Mouse (Mus musculus): Measurements from ENCODE around the gene Lrrk1. TPM values are rescaled to one million over a fixed set of nuclear protein-coding genes. Genes with fewer than 3 reads are reported as not detected.

Lrrk1 gene
- total RNA-seq, 2 experiments from 2014 or later, result 3.8 to 4.9 TPM

- no peak for DNase-seq (ENCODE audit: low spot score in 2 of 2)
- intact Hi-C loops (cut with DNase I), result no loop called here
Measured at GRCm38 (mm10) chr7:66238157-66238556, 150.0 kb downstream of the Lrrk1 start.

GRCm38 (mm10) chr7:66233947-66234516, 154.1 kb downstream of the Lrrk1 start:
- intact Hi-C loops (cut with DNase I), result no loop called here
- no peak for DNase-seq (ENCODE audit: low spot score in 2 of 2)

GRCm38 (mm10) chr7:66233141-66233946, 154.8 kb downstream of the Lrrk1 start:
- DNase-seq (ENCODE audit: low spot score in 2 of 2), result no peak
- intact Hi-C loops (cut with DNase I), result no loop called here

- intact Hi-C loops (cut with DNase I), result no loop called here
- no peak for DNase-seq (ENCODE audit: low spot score in 2 of 2)
Measured at GRCm38 (mm10) chr7:66231861-66232260, 156.3 kb downstream of the Lrrk1 start.

GRCm38 (mm10) chr7:66230638-66231550, 157.3 kb downstream of the Lrrk1 start:
- peak; percentile 18 to 37 for DNase-seq (ENCODE audit: low spot score in 2 of 2)
- intact Hi-C loops (cut with DNase I), result no loop called here

- intact Hi-C loops (cut with DNase I), result no loop called here
- no peak for DNase-seq (ENCODE audit: low spot score in 2 of 2)
Measured at GRCm38 (mm10) chr7:66230246-66230637, 157.9 kb downstream of the Lrrk1 start.

- intact Hi-C loops (cut with DNase I), result no loop called here
- no peak for DNase-seq (ENCODE audit: low spot score in 2 of 2)
Measured at GRCm38 (mm10) chr7:66229433-66229832, 158.7 kb downstream of the Lrrk1 start.

- intact Hi-C loops (cut with DNase I), result no loop called here
Measured at GRCm38 (mm10) chr7:66228610-66228920, 159.6 kb downstream of the Lrrk1 start.

GRCm38 (mm10) chr7:66227814-66228609, 160.1 kb downstream of the Lrrk1 start:
- no peak for DNase-seq (ENCODE audit: low spot score in 2 of 2)
- intact Hi-C loops (cut with DNase I), result loop anchor here (1.0 kb wide), 1 partner anchor 33 kb away; no protein-coding TSS in a partner anchor

More at GRCm38 (mm10) chr7:66228610-66228920, 159.6 kb downstream of the Lrrk1 start:
- no peak for DNase-seq (ENCODE audit: low spot score in 2 of 2)

- intact Hi-C loops (cut with DNase I), result no loop called here
- DNase-seq (ENCODE audit: low spot score in 2 of 2), result no peak
Measured at GRCm38 (mm10) chr7:66225881-66226280, 162.3 kb downstream of the Lrrk1 start.

GRCm38 (mm10) chr7:66224541-66224940, 163.6 kb downstream of the Lrrk1 start:
- no peak for DNase-seq (ENCODE audit: low spot score in 2 of 2)
- intact Hi-C loops (cut with DNase I), result no loop called here

GRCm38 (mm10) chr7:66223731-66224130, 164.4 kb downstream of the Lrrk1 start:
- no peak for DNase-seq (ENCODE audit: low spot score in 2 of 2)
- intact Hi-C loops (cut with DNase I), result no loop called here

- intact Hi-C loops (cut with DNase I), result no loop called here
- DNase-seq (ENCODE audit: low spot score in 2 of 2), result no peak
Measured at GRCm38 (mm10) chr7:66222621-66223091, 165.5 kb downstream of the Lrrk1 start.

GRCm38 (mm10) chr7:66219794-66220227, 168.3 kb downstream of the Lrrk1 start:
- no peak for DNase-seq (ENCODE audit: low spot score in 2 of 2)
- intact Hi-C loops (cut with DNase I), result no loop called here

- intact Hi-C loops (cut with DNase I), result no loop called here
- no peak for DNase-seq (ENCODE audit: low spot score in 2 of 2)
Measured at GRCm38 (mm10) chr7:66219028-66219793, 168.9 kb downstream of the Lrrk1 start.

- intact Hi-C loops (cut with DNase I), result no loop called here
- DNase-seq (ENCODE audit: low spot score in 2 of 2), result no peak
Measured at GRCm38 (mm10) chr7:66218193-66219014, 169.7 kb downstream of the Lrrk1 start.

- intact Hi-C loops (cut with DNase I), result no loop called here
- DNase-seq (ENCODE audit: low spot score in 2 of 2), result no peak
Measured at GRCm38 (mm10) chr7:66217531-66218094, 170.5 kb downstream of the Lrrk1 start.

GRCm38 (mm10) chr7:66217011-66217410, 171.1 kb downstream of the Lrrk1 start:
- intact Hi-C loops (cut with DNase I), result no loop called here
- no peak for DNase-seq (ENCODE audit: low spot score in 2 of 2)
